Mouse (Mus musculus) hindlimb bud, embryonic 11.5 days (tissue): ENCODE data around the gene Hoxd8.

Source experiments
- DNase-seq: peaks from one replicate; pipeline ENCODE4 v3.0.0-alpha.2; 2012; ENCODE audit warnings: low read depth, low spot score; ENCODE audit errors: extremely low spot score

Gene Hoxd8

GRCm38 (mm10) chr2:74698201-74699052, 6.0 kb upstream of the Hoxd8 start:
- DNase-seq, result no peak

- no peak for DNase-seq
Observed at GRCm38 (mm10) chr2:74699053-74699430, 5.4 kb upstream of the Hoxd8 start.

GRCm38 (mm10) chr2:74699664-74700545, 4.5 kb upstream of the Hoxd8 start:
- DNase-seq, result no peak

- no peak for DNase-seq
Observed at GRCm38 (mm10) chr2:74700546-74701112, 3.8 kb upstream of the Hoxd8 start.

GRCm38 (mm10) chr2:74701949-74702819, 2.2 kb upstream of the Hoxd8 start:
- DNase-seq, result no peak

- no peak for DNase-seq
Observed at GRCm38 (mm10) chr2:74702820-74703219, 1.6 kb upstream of the Hoxd8 start.

GRCm38 (mm10) chr2:74703317-74703716, 1.1 kb upstream of the Hoxd8 start:
- DNase-seq, result no peak

- DNase-seq, result no peak
Observed at GRCm38 (mm10) chr2:74703720-74704392, 559 bp upstream of the Hoxd8 start.

GRCm38 (mm10) chr2:74704999-74705466, 618 bp downstream of the Hoxd8 start:
- no peak for DNase-seq

- DNase-seq, result no peak
Observed at GRCm38 (mm10) chr2:74705467-74706089, 1.2 kb downstream of the Hoxd8 start.

GRCm38 (mm10) chr2:74706393-74706960, 2.1 kb downstream of the Hoxd8 start:
- DNase-seq, result no peak

GRCm38 (mm10) chr2:74707599-74707998, 3.2 kb downstream of the Hoxd8 start:
- no peak for DNase-seq

GRCm38 (mm10) chr2:74708676-74709075, 4.3 kb downstream of the Hoxd8 start:
- no peak for DNase-seq

- DNase-seq, result no peak
Observed at GRCm38 (mm10) chr2:74709465-74710419, 5.3 kb downstream of the Hoxd8 start.

GRCm38 (mm10) chr2:74710929-74711543, 6.6 kb downstream of the Hoxd8 start:
- no peak for DNase-seq

- DNase-seq, result no peak
Observed at GRCm38 (mm10) chr2:74711721-74712621, 7.6 kb downstream of the Hoxd8 start, which contains the start of the genes Hoxd3 and Hoxd4. Gene Hoxd3, plus strand, starts transcription at chr2:74711927. Gene Hoxd4, plus strand, starts transcription at chr2:74711929.
